Mouse (Mus musculus) megakaryocyte, embryonic 14.5 days (primary cell): ENCODE data around the gene C2.

Experiments used
- FLI1 ChIP-seq: IDR thresholded peaks from 2 replicates; pipeline ENCODE4 v1.6.1; 2012; ENCODE audit warnings: low read length, inconsistent platforms, mixed read lengths
- GATA1 ChIP-seq: IDR thresholded peaks from 3 replicates; pipeline ENCODE4 v1.6.1; 2012; ENCODE audit warnings: mixed read lengths, low read length, inconsistent platforms, borderline replicate concordance

GRCm38 (mm10) chr17:34849722-34850516, 48.1 kb downstream of the C2 start, which contains the start of the genes Skiv2l and Nelfe:
- no peak for TF ChIP-seq FLI1
- TF ChIP-seq GATA1: no peak
